Mouse (Mus musculus) adrenal gland (tissue): ENCODE results near the gene Gpatch1.
"Not testable (repeated sequence)": the region's sequence is repeated elsewhere in the genome, so short reads cannot be mapped to it uniquely, and the experiment has no call there.

Source experiments
- intact Hi-C: fragments of 180-260 bp; cut with DNase I; formaldehyde crosslinking; loops from one replicate; pipeline ENCODE4 v1.15.1; 2025

Gpatch1 gene

DNA sequence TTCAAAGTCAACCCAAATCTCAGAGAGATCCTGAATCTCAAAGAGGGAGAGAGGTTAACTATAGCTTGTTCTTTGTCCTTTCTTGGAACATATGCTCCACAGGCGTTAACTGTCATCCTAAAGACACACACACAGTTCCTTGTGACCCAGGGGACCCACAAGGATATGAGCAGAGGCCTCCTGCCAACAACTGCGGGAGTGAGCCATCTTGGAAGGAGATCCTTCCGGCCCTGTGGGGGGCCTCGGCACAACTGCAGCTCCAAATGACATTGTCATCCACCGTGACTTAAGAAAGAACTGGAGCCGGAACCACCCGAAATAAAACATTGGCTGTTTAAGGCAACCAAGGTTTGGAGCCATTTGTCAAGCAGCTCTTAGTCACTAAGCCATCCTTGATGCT, 59.9 kb downstream of the Gpatch1 start:
- intact Hi-C loops = no loop called here

DNA sequence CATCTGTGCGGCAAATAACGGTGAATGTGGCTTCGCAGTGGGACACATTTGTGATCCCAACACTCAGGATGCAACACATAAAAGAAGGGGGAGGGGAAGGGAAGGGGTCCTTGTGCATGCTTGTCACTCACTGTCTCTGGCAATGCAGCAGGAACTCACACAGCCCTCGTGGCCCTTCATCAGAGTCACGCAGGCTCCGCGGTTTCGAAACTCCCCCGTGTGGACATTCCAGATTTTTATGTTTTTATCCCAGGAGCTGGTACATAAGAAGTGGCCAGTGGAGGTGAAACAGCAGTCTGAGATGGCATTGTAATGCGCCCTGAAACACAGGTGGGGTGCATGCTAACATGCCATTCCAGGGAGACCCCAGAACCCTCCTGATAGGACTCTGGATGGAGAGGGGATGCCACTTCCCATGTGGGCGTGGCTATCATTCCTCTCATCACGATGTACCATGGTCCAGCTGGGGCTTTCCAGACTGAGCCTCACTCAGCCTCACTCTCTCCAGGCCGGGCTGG, 66.1 kb downstream of the Gpatch1 start:
- intact Hi-C loops = no loop called here

GRCm38 (mm10) chr7:35237935-35238334, 80.3 kb downstream of the Gpatch1 start:
- intact Hi-C loops = not testable (repeated sequence)

DNA sequence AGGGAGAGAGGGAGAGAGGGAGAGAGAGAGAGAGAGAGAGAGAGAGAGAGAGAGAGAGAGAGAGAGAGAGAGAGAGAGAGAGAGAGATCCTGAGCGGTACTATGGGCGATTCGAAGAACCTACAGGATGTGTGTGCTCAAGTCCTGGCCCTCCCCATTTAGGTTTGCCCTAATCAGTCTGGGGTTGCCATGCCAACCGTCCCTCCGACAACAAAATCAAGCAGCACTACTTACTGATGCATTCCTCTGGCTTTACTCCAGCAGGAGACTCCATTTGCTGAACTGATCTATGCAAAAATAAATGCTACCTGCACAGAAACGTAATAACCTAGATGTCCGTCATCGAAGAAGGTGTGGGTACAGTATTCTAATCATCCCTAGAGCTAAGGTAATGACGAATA, 82.9 kb downstream of the Gpatch1 start:
- intact Hi-C loops = no loop called here

- intact Hi-C loops = no loop called here
Measured at GRCm38 (mm10) chr7:35234361-35235245, 83.6 kb downstream of the Gpatch1 start.

- intact Hi-C loops = no loop called here
Measured at GRCm38 (mm10) chr7:35233861-35234260, 84.4 kb downstream of the Gpatch1 start.

DNA sequence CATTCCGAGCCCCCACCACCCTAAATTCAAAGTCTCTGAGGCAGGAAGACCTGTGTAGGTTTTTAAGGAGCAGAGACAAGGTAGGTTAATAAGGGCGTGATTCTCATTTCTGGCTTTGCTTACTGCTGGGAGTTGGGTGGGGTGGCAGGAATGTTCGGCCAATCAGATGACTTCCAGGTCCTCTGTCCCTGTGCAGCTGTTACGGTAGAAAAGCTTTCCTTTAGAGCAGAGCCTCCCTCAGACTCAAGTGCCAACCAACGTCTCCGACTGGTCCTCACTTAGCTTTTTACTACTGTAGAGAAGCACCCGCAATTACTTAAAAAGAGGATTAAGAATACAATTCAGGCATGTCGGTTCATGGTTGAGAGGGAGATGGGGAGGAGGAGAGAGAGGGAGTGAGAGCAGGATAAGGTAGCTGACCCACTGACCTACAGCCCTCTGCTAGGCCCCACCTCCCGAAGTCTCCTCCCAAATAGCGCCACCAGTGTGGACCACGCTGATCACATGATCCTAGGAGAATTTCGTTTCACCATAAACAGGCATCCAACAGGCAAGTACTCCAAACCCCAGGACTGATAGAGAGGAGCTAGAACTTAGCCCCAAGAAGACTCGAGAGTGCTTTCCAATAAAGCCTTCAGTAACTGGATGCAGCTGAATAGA, 85.3 kb downstream of the Gpatch1 start:
- intact Hi-C loops = no loop called here

GRCm38 (mm10) chr7:35230333-35230732, 87.9 kb downstream of the Gpatch1 start:
- intact Hi-C loops = no loop called here
